Mouse (Mus musculus) CD4-positive naive resting alpha-beta T cell, adult 57 days (primary cell): ENCODE results near the gene Dlgap1. TPM values are rescaled to one million over a fixed set of nuclear protein-coding genes. Genes with fewer than 3 reads are reported as not detected.

Source experiments
- total RNA-seq: library from RNA; stranded (reverse); gene quantifications from one replicate; pipeline ENCODE4 v1.2.4, GENCODE M21; 2023

The Dlgap1 gene
- not detected for total RNA-seq

GRCm38 (mm10) chr17:69969021-69969815 lies at the start of gene Dlgap1:
Dlgap1 (plus strand) TSS chr17:69969073.

DNA sequence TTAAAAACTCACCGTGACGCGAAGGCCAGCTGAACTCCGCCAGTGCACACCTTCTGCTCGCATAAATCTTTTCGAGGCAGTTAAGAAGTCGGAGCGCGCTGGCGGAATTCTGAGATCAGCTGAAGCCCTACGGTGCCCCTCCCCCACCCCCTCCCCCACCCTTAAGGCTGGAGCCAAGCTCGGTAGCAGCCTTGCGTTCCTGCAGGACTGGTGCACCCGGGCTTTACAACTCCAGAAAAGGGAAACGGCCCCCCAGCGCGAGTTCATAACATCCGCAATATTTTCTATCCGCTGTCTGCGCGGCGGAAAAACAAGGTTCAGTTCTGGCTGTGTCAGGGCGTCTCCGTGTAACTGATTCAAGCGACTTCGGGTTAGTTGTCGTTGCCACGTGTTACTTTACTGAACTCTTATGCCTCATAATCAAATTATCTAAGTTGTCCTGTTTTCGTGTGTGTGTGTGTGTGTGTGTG lies 884.6 kb downstream of the Dlgap1 start, which contains the start of gene Tgif1:
Gene Tgif1 (minus strand): TSS at position 111 of the 470 bp plus-strand sequence.

